Mouse (Mus musculus): ENCODE measurements at regions not wholly inside any gene's neighbourhood (a gene's known extent, or its start where the extent isn't known, plus 50 kb on each side); places are given as distances from the start of the nearest gene placed in this dataset.

- no peak for DNase-seq (ENCODE audit: low spot score in 2 of 2)
Observed at GRCm38 (mm10) chr3:52815497-52815896, 201.5 kb downstream of the Cog6 start.

- no peak for DNase-seq (ENCODE audit: low spot score in 2 of 2)
Observed at GRCm38 (mm10) chr3:52802324-52802723, 214.7 kb downstream of the Cog6 start.

- no peak for DNase-seq (ENCODE audit: low spot score in 2 of 2)
Observed at GRCm38 (mm10) chr3:52801446-52801845, 215.6 kb downstream of the Cog6 start.

DNA sequence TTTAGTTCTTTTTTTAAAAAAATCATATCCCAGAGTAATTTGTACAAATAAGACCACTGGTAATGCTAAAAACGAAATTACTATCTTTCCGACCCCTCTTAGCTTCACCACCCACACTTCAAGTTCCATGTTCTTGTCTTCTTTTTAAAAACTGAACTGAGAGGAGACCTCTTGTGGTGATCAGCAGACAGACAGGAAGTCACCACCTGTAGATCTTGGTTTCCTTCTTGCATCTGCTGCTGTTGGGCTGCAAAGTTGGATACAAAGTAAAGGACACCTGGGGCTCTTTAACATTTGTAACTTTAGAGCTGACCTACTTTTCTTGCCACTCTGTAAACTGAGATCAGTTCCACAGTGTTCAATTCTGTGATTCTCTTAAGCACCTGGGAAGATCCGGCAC lies 216.4 kb downstream of the Cog6 start:
- DNase-seq (ENCODE audit: low spot score in 2 of 2): no peak

DNA sequence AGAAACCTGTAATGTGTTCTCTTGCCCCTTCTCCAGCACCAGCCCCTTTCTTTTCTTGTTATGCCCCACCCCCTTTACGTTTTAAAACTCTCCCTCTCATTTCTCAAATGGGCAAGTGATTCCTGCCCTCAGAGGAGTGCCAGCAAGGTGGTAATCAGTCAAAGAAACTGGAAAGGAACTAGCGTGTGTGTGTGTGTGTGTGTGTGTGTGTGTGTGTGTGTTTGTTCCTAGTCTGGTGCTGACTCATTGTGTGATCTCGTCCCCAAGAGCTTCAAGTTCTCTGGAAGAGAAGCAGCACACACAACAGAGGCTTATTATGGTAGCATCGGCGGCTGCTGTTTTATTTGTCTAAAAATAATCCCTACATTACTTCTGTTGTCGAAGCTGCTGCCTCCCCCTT lies 219.2 kb downstream of the Cog6 start:
- no peak for DNase-seq (ENCODE audit: low spot score in 2 of 2)

- no peak for DNase-seq (ENCODE audit: low spot score in 2 of 2)
Observed at GRCm38 (mm10) chr3:52797164-52797563, 219.9 kb downstream of the Cog6 start.

DNA sequence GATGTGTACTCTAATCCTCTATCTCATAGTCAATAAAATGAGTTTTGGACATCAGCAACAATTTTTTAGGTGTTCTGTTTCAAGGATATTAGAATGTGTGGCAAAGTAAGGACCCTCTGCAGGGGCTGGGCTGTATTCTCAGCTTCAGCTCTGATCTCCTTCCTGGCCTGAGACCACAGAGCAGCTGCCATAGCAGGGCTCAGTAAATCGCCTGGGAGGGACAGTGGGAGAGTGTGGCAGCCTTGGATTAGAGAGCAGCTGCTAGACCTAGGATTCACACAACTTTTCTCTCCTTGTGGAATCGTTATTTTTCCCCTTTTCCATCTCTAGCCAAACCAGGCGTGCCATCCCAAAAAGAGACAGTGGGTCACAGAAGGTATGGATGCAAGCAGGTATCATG lies 222.8 kb downstream of the Cog6 start:
- no peak for DNase-seq (ENCODE audit: low spot score in 2 of 2)

GRCm38 (mm10) chr3:52792801-52793200 lies 224.2 kb downstream of the Cog6 start:
- DNase-seq (ENCODE audit: low spot score in 2 of 2): no peak

GRCm38 (mm10) chr3:52792121-52792520 lies 224.9 kb downstream of the Cog6 start:
- no peak for DNase-seq (ENCODE audit: low spot score in 2 of 2)

DNA sequence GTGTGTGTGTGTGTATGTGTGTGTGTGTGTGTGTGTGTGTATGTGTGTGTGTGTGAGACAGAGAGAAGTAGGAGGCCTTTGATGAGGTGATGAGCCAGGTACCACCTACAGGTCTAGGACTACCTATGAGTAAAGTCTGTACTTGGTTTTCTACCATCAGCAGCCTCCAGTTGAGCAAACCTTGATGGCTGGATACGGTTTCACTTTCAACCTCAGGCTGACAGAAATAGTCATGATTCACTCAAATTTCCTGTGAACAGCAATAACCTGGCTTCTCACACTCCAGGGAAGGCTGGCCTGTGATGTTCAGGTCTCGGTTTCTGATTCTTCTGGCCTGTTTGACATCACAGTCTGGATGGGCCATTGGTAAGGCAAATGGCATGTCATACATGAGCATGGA lies 226.1 kb downstream of the Cog6 start:
- no peak for DNase-seq (ENCODE audit: low spot score in 2 of 2)

- no peak for DNase-seq (ENCODE audit: low spot score in 2 of 2)
Observed at GRCm38 (mm10) chr3:52787964-52788760, 228.9 kb downstream of the Cog6 start.

DNA sequence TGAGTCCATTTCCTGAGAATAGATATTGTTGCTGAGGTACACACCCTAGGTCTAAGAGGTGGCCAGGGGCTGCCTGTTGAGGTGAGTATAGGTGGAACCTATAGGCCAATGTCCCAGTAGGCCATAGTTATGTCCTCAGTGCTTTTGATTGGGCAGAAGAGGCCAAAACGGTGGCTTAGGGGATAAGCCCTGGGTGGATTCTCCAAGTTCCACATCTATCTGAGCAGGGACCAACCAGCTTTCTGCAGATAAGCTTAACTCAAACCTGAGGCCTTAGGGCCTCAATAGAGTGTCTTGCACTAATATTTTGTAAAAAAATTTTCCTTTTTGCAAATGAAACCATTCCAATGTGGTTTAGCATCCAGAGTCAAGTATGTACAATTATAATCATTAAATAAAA lies 231.4 kb downstream of the Cog6 start:
- DNase-seq (ENCODE audit: low spot score in 2 of 2): no peak

DNA sequence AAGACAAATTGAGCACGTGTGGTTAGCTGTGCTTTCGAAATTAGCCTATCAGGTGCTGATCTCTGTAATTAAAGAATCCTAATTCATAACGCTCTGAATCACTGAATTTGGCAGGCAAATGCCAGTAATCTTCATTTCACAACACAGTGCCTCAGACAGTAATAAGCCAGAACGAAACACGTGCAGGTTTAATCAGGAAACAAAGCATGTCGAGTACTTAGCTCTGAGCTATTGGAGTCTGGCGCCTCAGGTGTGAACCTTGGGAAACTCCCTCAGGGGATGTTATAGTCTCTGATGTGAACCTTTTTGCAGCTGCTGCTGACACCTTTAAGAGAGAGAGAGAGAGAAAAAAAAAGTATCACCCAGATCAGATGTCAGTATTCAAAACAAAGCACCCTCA lies 232.6 kb downstream of the Cog6 start:
- DNase-seq (ENCODE audit: low spot score in 2 of 2): no peak

DNA sequence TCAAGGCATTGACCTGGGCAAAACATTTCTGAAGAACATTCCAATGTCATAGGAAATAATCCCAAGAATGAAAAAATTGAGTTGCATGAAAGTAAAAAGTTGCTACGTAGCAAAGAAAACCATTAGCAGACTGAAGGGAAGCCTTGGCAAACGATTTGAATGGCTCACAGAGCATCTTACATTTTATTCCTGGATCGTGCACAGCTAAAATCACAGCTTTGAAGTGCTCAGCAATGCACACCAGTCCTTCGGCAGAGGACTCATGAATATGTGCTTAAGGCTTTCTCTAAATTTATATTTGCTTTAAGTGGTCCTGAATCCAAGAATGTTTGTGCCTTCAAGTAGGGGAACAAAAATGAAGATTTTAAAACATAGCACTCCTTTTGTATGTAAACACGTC lies 234.5 kb downstream of the Cog6 start:
- no peak for DNase-seq (ENCODE audit: low spot score in 2 of 2)

- DNase-seq (ENCODE audit: low spot score in 2 of 2): no peak
Observed at GRCm38 (mm10) chr3:52781521-52781920, 235.5 kb downstream of the Cog6 start.

- no peak for DNase-seq (ENCODE audit: low spot score in 2 of 2)
Observed at GRCm38 (mm10) chr3:52780356-52780755, 236.7 kb downstream of the Cog6 start.

DNA sequence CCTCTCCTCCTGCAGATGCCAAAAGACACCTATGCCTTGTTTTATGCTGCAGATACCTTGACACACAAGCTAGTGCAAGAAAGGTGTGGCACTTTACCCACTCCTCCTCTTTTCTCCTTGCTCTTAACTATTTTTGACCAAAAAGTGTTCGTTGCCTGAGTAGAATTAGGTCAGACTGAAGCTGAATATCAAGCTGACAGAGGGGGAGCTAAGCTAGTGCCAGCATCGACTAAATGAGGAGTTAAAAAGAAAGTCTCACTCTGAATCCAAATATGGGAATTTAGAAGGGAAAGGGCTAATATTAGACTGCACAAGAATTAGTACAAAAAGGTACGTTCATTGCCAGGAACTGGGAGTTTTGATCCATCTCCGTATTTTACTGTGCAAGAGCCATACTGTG lies 241.2 kb downstream of the Cog6 start:
- peak in 1 of 2 experiments; percentile 24 for DNase-seq (ENCODE audit: low spot score in 2 of 2)

DNA sequence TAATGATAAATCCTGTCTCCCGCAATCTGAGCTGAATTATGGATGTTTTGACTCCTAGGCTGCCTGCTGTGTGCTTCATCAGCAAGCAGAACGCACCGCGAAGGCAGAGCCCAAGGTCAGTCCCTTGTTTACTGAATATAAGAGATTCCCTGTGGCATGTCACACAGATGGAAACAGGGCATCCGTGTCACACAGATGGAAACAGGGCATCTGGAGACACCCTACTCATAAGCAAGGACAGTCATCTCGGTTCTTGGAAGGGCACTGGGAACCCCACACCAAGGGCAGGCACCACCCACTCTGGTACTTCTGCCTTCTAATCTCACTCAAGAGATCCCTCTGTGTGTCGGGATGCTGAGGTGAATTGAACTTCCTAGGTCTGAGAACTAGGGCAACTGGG lies 241.9 kb downstream of the Cog6 start:
- no peak for DNase-seq (ENCODE audit: low spot score in 2 of 2)

GRCm38 (mm10) chr3:52774734-52775133 lies 242.3 kb downstream of the Cog6 start:
- no peak for DNase-seq (ENCODE audit: low spot score in 2 of 2)

DNA sequence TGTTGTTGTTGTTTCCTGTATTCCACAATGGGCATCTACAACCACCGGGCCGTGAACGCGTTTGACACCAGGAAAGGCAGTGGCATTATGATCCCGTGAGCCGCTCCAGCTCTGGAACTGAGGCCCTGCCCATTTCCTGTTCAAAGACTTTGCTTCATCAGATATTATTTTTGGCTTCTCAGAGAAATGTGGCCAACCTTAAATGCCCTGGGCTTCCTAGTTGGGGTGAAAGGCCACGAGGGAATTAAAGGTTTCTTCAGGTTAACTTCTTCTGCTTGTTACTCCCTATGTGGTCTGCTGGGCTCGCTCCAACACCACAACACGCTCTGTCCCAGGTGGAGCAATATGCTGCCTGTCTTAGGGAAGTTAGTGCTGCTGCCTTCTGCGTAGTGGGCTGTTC lies 249.8 kb downstream of the Cog6 start:
- no peak for DNase-seq (ENCODE audit: low spot score in 2 of 2)

- DNase-seq (ENCODE audit: low spot score in 2 of 2): peak; percentile 48 to 62
Observed at GRCm38 (mm10) chr3:52766841-52767240, 250.2 kb downstream of the Cog6 start.

GRCm38 (mm10) chr3:52764166-52764565 lies 252.9 kb downstream of the Cog6 start:
- DNase-seq (ENCODE audit: low spot score in 2 of 2): no peak

GRCm38 (mm10) chr3:52763660-52764059 lies 253.4 kb downstream of the Cog6 start:
- no peak for DNase-seq (ENCODE audit: low spot score in 2 of 2)
